28 mouse cellular contexts compared by ENCODE assay signal in genomic region chr7:16039363-16039762, GRCm38 (mm10). TPM values are rescaled to one million over a fixed set of nuclear protein-coding genes. Genes with fewer than 3 reads are reported as not detected.
DNase-seq lines count a peak whose midpoint lies in the region; ATAC-seq lines count a peak whose summit lies in the region.
"Had no signal": no experiment of that assay in that cellular context is flagged by ENCODE, and none has a peak within 500 bp of the region (broad histone marks: within the 10 kb centered on the region; RNA-seq: fewer than 3 reads in every experiment).

No protein-coding gene starts in this region.

- no peaks in the 10 kb centered on the region for H3K36me3 ChIP-seq in liver, embryonic 16.5 days (ENCODE audit: control insufficient read depth, insufficient read depth)
- no peaks in the 10 kb centered on the region for H3K36me3 ChIP-seq in forebrain, embryonic 11.5 days (ENCODE audit: control insufficient read depth, insufficient read depth, low read length)
- H3K36me3 ChIP-seq: intestine, embryonic 15.5 days; stomach, embryonic 15.5 days had no signal

- WGBS in liver, embryonic 16.5 days (ENCODE audit: insufficient replicate concordance) = 45% methylated on average over 5 of the region's 5 CpGs
- WGBS in forebrain, embryonic 11.5 days = 94% methylated on average over 5 of the region's 5 CpGs

- H3K27ac ChIP-seq in liver, embryonic 16.5 days (ENCODE audit: low read length) = no peak overlapping the region
- H3K27ac ChIP-seq in forebrain, embryonic 11.5 days (ENCODE audit: low read depth, low read length) = no peak overlapping the region
- H3K27ac ChIP-seq: embryonic facial prominence, embryonic 10.5 days; hindbrain, embryonic 10.5 days; intestine, embryonic 15.5 days; stomach, embryonic 15.5 days had no signal

- 0 out of 2 replicates have a peak overlapping the region, but pooled peaks have one; percentile 7 for H3K9ac ChIP-seq in liver, embryonic 16.5 days (ENCODE audit: low read depth, low read length)
- no peak overlapping the region for H3K9ac ChIP-seq in forebrain, embryonic 11.5 days (ENCODE audit: low read length)
- H3K9ac ChIP-seq: intestine, embryonic 15.5 days; stomach, embryonic 15.5 days had no signal

- no peaks in the 10 kb centered on the region for H3K9me3 ChIP-seq in liver, embryonic 16.5 days (replicated peaks; ENCODE audit: control insufficient read depth, low read length)
- H3K9me3 ChIP-seq in forebrain, embryonic 11.5 days (ENCODE audit: control insufficient read depth, low read length) = no peaks in the 10 kb centered on the region
- H3K9me3 ChIP-seq: embryonic facial prominence, embryonic 10.5 days; G1E; hindbrain, embryonic 10.5 days; intestine, embryonic 15.5 days; stomach, embryonic 15.5 days had no signal

- H3K4me2 ChIP-seq in liver, embryonic 16.5 days (ENCODE audit: low read depth, low read length) = no peak overlapping the region
- no peak overlapping the region for H3K4me2 ChIP-seq in forebrain, embryonic 11.5 days (ENCODE audit: low read depth, low read length, severe bottlenecking)
- H3K4me2 ChIP-seq: intestine, embryonic 15.5 days; stomach, embryonic 15.5 days had no signal

- peak; percentile 49 for DNase-seq in heart, adult 11 months
- DNase-seq in heart, postnatal 25 days (ENCODE audit: low spot score) = no peak
- DNase-seq in MEL-GATA-1-ER (ENCODE audit: extremely low read depth, low read depth) = peak; percentile 70
- peak; percentile 45 to 61 for DNase-seq in adrenal gland, postnatal 36 days
- DNase-seq in left cerebral cortex, postnatal 4 days = no peak
- no peak for DNase-seq in forebrain, embryonic 11.5 days (ENCODE audit: low spot score)
- DNase-seq: B cell, adult 2 months; cerebellum, adult 9-10 months; gastrocnemius, postnatal 36 days; kidney, adult 8-10 months; kidney, postnatal 10 days; lung, adult 18-20 months; lung, postnatal 14 days; right cerebral cortex, adult 18-20 months; right cerebral cortex, postnatal 4 days; thymus, postnatal 25 days had no signal

- intact Hi-C loops in heart, postnatal 25 days (cut with DNase I) = no loop called here
- intact Hi-C loops in left cerebral cortex, postnatal 4 days (cut with DNase I) = no loop called here

- H3K4me3 ChIP-seq in liver, embryonic 16.5 days (ENCODE audit: low read depth, low read length) = no peak overlapping the region
- no peak overlapping the region for H3K4me3 ChIP-seq in forebrain, embryonic 11.5 days (ENCODE audit: low read depth, low read length)
- H3K4me3 ChIP-seq: embryonic facial prominence, embryonic 10.5 days; hindbrain, embryonic 10.5 days; intestine, embryonic 15.5 days; stomach, embryonic 15.5 days had no signal

- no peaks in the 10 kb centered on the region for H3K27me3 ChIP-seq in liver, embryonic 16.5 days (ENCODE audit: control insufficient read depth, insufficient read depth, low read depth, low read length)
- H3K27me3 ChIP-seq in forebrain, embryonic 11.5 days (ENCODE audit: control insufficient read depth, insufficient read depth, low read length) = no peaks in the 10 kb centered on the region
- H3K27me3 ChIP-seq: CH12.LX; intestine, embryonic 15.5 days; stomach, embryonic 15.5 days had no signal

- no peak for ATAC-seq in liver, embryonic 16.5 days (ENCODE audit: low read depth)
- no peak for ATAC-seq in forebrain, embryonic 11.5 days (replicated peaks; ENCODE audit: low FRiP score)
- ATAC-seq: forebrain, embryonic 16.5 days; hindbrain, embryonic 16.5 days; intestine, embryonic 15.5 days had no signal

- H3K4me1 ChIP-seq in liver, embryonic 16.5 days (ENCODE audit: control insufficient read depth, low read depth, low read length) = peaks cover 24% of the 10 kb centered on the region
- H3K4me1 ChIP-seq in forebrain, embryonic 11.5 days (replicated peaks; ENCODE audit: control insufficient read depth, insufficient read depth, low read length) = peaks cover 4% of the 10 kb centered on the region; the same call in 1 of the 2 replicates

RNA-seq across cellular contexts. Expression of gene Bicra, which starts 8.4 kb away (rescaled TPM):
- 1 to 10 TPM; 7.1 to 8.3 TPM for total RNA-seq in heart, postnatal 25 days (2021)
- total RNA-seq in adrenal gland, postnatal 36 days (2021) = 1 to 10 TPM; 9.4 to 9.9 TPM
- polyA plus RNA-seq in liver, embryonic 16.5 days (2015; fragmentation: Nextera tagmentation; extraction: Ambion mirVana) = 1.4 and 1.9 TPM in 2 replicates
- total RNA-seq in left cerebral cortex, postnatal 4 days (2021) = 10 to 100 TPM; 25.3 to 25.8 TPM
- 10.9 and 11.6 TPM in 2 replicates for polyA plus RNA-seq in forebrain, embryonic 11.5 days (2014; fragmentation: Nextera tagmentation; extraction: Ambion mirVana)

RNA-seq across cellular contexts. Expression of gene Zfp541, which starts 22.3 kb away (rescaled TPM):
- not detected for total RNA-seq in heart, postnatal 25 days (2021)
- total RNA-seq in adrenal gland, postnatal 36 days (2021) = under 1 TPM; 0.10 to 0.13 TPM
- polyA plus RNA-seq in liver, embryonic 16.5 days (2015; fragmentation: Nextera tagmentation; extraction: Ambion mirVana) = not detected in 2 replicates
- under 1 TPM; 0.38 to 0.58 TPM for total RNA-seq in left cerebral cortex, postnatal 4 days (2021)
- polyA plus RNA-seq in forebrain, embryonic 11.5 days (2014; fragmentation: Nextera tagmentation; extraction: Ambion mirVana) = not detected in 2 replicates
- total RNA-seq: G1E; gastrocnemius, adult 18-20 months; gastrocnemius, postnatal 36 days had no signal
- polyA plus RNA-seq: G1E; heart, embryonic 16.5 days; limb, embryonic 11.5 days had no signal

RNA-seq across cellular contexts. Expression of gene Napa, which starts 58.9 kb away (rescaled TPM):
- total RNA-seq in heart, postnatal 25 days (2021) = 10 to 100 TPM; 82.8 to 83.3 TPM
- total RNA-seq in adrenal gland, postnatal 36 days (2021) = 100 to 1,000 TPM; 143 to 167 TPM
- 162 and 163 TPM in 2 replicates for polyA plus RNA-seq in liver, embryonic 16.5 days (2015; fragmentation: Nextera tagmentation; extraction: Ambion mirVana)
- 100 to 1,000 TPM; 141 to 157 TPM for total RNA-seq in left cerebral cortex, postnatal 4 days (2021)
- 156 and 167 TPM in 2 replicates for polyA plus RNA-seq in forebrain, embryonic 11.5 days (2014; fragmentation: Nextera tagmentation; extraction: Ambion mirVana)

Comparison
In these comparisons a context has a peak if more than half of its experiments do, and no peak if none do; other contexts are left out.
1. DNase-seq: peak in heart, adult 11 months (single experiment), MEL-GATA-1-ER (single experiment) and adrenal gland, postnatal 36 days (2 of 2); none in heart, postnatal 25 days (single experiment), left cerebral cortex, postnatal 4 days (single experiment) and forebrain, embryonic 11.5 days (single experiment).